Mouse (Mus musculus) layer of hippocampus, adult 2 months (tissue): ENCODE data around the gene Gls. TPM values are rescaled to one million over a fixed set of nuclear protein-coding genes. Genes with fewer than 3 reads are reported as not detected.

ENCODE experiments used
- DNase-seq, 2 experiments: peaks; one replicate each; pipeline ENCODE4 v3.0.0; 2022; ENCODE audit warnings: low spot score in 2 of 2
- H3K27ac ChIP-seq: fragments of 200-600 bp; 2 replicates; pipeline ENCODE4 v1.8.1; 2022
- H3K4me3 ChIP-seq: fragments of 200-600 bp; 2 replicates; pipeline ENCODE4 v1.8.1; 2022; ENCODE audit warnings: mild to moderate bottlenecking
- CTCF ChIP-seq: fragments of 200-600 bp; conservative IDR thresholded peaks from 2 replicates; pipeline ENCODE4 v1.8.1; 2022; ENCODE audit warnings: antibody characterized with exemption, mild to moderate bottlenecking, moderate library complexity
- total RNA-seq, 2 experiments: library from RNA; stranded (reverse); gene quantifications; 2 replicates each; pipeline ENCODE4 v1.2.3; 2021

Gls gene
- total RNA-seq, 2 experiments from 2014 or later = 391 to 398 TPM

DNA sequence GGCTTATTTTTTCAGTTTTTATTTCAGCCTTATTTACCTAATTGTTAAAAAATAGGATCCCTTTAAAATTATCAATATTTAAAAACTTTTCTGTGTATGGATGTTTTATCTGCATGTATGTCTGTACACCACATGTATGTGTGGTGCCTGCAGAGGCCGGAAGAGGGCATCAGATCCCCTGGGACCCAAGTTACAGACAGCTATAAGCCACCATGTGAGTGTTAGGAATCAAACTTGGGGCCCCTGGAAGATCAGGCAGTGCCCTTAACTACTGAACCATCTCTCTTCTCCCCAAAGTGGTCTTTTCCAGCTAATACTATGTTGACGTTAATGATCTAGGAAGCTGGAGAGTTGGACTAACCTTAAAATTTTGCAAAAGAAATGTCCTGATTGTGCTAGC is 85.6 kb downstream of the Gls start:
- peak; percentile 17; the same call in 1 of the 2 replicates for TF ChIP-seq CTCF
- no peak overlapping the region for H3K4me3 ChIP-seq
- no peak for DNase-seq

DNA sequence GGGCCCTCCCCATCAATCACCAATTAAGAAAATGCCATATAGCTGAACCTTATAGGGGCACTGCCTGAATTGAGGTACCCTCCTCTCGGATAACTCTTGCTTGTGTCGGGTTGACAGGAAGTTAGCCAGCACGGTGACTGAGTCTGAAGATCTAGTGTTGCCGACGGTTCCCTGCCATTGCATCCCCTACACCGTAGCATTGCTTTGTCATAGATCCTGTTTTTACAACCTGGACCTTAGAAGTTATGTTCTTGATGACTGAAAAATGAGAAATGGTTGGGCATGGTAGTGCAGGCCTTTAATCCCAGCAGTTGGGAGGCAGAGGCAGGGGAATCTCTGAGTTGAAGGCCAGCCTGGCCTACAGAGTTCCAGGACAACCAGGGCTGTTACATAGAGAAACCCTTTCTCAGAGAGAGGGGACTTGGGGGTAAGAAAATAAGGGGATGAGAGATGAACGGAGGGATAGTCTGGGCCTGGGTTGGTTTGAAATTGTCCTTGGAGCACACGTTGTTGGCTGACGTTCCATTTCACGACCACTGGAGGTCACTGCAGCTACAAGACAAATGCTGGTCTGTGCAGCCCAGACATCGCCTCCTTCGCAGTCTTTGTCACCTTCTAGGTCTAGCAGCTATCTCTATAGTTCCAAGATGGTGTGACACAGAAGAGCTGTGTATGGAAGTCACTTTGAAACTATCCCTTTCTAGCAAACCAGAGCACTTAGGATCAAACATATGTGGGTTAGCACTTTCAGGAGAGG is 86.6 kb downstream of the Gls start:
- TF ChIP-seq CTCF = peak; percentile 87
- Histone ChIP-seq H3K27ac (no peak overlapping the region), H3K4me3 (no peak overlapping the region)
- DNase-seq = peak; percentile 62 to 67

More for the DNA sequence above, 85.6 kb downstream of the Gls start:
- H3K27ac ChIP-seq = no peak overlapping the region

DNA sequence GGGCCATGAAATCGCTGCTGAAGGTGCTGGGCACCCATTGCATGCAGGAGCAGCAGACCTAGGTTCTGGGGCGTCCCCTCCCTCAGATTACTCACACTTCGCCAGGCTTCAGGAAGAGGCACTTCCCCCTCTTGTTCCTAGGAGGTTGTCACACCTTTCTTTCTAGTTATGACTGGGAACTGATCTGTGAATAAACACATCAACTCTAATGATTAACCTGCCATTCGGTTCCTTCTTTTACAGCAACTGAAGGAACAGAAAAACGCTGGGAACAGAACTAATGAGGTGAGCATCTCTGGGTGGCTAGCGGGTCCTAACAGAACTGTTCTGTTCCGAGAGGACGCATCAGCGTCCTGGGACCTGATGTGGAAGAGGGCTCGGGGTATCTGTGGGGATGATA is 88.1 kb downstream of the Gls start:
- no peak for DNase-seq
- no peak for TF ChIP-seq CTCF
- no peak overlapping the region for H3K4me3 ChIP-seq
- no peak overlapping the region for H3K27ac ChIP-seq

DNA sequence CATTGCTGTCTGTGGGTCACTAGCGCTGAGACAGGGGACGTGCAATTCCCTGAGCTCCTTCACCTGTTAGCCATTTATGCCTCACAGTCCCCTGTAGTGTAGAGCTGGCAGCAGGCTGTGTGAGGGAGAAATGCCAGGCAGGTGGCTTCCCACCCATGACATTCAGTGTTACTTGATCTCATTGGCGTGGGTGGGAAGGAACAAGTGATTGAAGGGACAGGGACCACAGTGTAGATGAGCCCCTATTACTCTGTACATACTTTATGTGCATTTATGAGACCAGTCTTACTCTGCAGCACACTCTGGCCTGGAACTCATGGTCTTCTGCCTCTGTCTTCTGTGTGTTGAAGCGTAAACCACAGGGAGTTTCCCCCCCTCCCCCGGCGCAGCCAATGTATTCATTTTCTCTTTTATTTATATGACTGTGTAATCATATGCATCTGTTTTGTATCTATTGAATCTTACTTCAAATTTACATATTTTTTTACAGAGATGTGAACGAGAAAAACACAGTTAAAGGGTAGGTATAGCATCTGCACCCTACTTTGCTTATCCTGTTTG is 89.4 kb downstream of the Gls start:
- TF ChIP-seq CTCF = no peak
- DNase-seq = no peak
- no peak overlapping the region for H3K4me3 ChIP-seq
- H3K27ac ChIP-seq = no peak overlapping the region

DNA sequence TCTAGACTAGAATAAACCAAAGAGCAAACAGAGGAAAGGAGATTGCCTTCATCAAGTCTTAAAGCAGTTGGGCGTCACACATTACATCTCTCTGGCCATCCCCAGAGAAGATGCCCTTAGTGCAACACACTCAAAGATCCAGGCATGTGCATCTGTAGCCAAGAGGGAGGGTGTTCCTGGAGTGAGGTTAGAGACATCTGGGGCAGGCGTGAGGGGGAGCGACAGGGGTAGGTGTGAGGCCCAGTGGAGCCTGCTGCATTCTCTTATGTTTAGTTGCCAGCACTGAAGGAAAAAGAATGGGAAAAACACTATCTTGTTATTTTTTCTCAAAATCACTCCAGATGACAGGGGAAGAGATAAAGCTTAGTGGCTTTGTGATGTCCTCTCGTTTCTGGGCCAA is 89.8 kb downstream of the Gls start:
- TF ChIP-seq CTCF = no peak
- DNase-seq = no peak
- Histone ChIP-seq H3K4me3 (no peak overlapping the region), H3K27ac (no peak overlapping the region)

DNA sequence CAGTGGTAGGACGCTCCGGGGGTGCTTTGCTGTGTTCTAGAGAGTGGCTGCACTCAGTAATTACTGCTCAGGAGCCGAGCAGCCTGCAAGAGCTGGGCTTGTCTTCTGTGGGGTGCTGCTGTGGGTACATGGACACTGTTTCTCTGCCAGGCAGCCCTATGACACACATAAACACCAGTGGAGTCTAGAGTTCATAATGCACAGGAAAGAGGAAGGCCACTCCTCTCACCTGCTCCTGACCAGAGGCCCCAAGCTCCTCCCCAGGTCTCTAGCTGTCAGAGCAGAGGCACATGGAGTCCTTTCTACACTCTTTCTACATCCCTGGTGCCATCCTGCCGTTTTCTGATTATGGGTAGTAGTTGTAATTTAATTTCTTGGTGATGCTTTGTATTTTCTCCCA is 90.9 kb downstream of the Gls start:
- no peak overlapping the region for H3K4me3 ChIP-seq
- no peak for TF ChIP-seq CTCF
- no peak for DNase-seq
- H3K27ac ChIP-seq = no peak overlapping the region

DNA sequence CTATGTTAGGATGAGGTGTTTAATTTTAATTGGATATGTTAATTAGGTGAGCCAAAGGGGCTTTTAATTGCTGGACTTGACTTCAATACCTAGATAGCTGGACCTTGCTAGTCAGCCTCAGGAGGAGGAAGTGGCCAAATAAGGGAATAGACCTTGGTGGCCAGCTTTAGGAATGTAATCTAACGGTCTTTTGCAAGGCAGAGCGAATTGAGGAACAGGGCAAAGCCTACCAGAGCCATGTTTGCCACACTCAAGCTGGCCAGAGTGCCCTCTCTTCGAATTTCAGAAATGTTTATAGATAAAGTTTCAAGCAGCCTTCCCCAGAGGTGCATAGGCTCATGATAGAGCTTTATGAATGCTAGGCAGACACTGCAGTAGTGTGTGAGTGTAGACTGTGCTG is 91.5 kb downstream of the Gls start:
- DNase-seq = no peak
- TF ChIP-seq CTCF = no peak
- Histone ChIP-seq H3K27ac (no peak overlapping the region), H3K4me3 (no peak overlapping the region)

DNA sequence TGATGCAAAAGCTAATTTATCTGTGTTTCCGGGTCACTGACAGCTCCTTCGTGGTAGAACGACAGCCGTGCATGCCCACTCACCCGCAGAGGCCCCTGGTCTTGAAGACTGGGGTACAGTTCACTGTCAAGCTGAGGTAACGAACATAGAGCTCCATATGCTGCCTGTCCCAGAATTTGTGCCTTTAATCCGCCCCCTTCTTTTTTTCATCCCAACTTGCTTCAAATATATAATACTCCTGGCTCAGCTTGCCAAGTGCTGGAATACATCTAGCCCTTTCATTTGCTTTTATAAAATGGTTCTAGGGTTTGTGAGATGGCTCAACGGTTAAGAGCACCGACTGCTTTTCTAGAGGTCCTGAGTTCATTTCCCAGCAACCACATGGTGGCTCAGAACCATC is 92.5 kb downstream of the Gls start:
- Histone ChIP-seq H3K4me3 (no peak overlapping the region), H3K27ac (no peak overlapping the region)
- TF ChIP-seq CTCF = no peak
- DNase-seq = no peak

DNA sequence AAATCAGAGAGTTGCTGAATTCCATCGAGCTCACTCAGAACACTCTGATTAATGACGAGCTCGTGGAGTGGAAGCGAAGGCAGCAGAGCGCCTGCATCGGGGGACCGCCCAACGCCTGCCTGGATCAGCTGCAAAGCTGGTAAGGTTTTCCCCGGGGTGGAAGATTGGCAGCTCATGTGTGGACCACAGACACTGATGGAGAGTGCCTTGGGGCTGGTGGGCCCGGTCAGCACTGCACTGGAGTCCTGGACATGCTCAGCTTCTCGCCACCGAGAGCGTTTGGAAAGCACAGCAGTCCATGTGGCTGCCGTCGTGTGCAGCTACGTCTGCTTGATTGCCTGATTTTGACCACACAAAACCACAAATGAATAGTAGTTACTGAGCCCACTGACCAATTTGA is 95.7 kb downstream of the Gls start:
- H3K27ac ChIP-seq = no peak overlapping the region
- DNase-seq = no peak
- no peak overlapping the region for H3K4me3 ChIP-seq
- no peak for TF ChIP-seq CTCF

DNA sequence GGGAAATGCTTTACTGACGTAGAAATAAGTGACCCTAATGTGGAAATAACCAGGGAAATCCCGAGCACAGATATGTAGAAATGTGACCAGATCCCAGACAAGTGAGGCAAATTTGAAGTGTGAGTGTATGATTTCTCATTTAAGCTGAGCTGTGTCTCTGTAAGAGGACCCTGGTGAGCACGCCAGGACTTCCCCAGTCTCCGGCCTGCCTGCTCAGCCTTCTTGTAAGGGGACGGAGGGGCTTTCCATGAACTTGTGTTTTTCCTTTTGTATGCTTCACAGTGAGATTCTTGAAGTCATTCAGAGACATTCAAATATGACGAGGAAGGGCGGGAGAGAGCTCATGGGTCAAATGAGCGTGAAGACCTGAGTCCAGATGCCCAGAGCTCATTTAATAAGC is 99.8 kb downstream of the Gls start:
- no peak overlapping the region for H3K27ac ChIP-seq
- DNase-seq = no peak
- no peak overlapping the region for H3K4me3 ChIP-seq
- no peak for TF ChIP-seq CTCF

DNA sequence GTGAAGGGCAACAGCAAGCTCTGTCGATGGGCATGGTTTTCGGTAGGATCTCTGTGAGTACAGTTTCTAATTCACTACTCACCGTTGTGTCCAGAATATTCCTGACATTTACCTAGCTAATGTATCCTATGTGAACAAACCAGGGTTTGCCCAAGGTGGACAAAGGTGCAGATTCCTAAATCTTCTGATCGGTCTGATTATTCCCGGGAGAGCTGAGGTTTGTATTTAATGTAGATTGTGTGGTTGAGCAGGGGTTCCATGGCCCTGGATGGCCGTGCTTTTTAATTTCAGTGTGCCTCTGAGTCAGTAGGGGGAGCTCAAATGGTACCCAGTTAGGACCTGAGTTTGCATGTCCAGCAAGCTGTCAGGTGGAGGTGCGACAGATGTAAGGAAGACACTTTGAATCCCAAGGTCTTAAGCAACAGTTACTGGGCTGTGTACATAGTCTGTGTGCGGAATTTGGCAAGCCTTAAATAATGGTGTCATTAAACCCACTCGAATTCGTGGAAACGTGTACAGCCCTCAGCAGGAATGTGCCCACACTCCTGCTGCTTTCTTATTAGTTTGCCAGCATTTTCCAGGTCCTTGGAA is 101.2 kb downstream of the Gls start:
- TF ChIP-seq CTCF = peak; percentile 56
- 0 out of 2 replicates have a peak overlapping the region, but pooled peaks have one; percentile 14 for H3K27ac ChIP-seq

DNA sequence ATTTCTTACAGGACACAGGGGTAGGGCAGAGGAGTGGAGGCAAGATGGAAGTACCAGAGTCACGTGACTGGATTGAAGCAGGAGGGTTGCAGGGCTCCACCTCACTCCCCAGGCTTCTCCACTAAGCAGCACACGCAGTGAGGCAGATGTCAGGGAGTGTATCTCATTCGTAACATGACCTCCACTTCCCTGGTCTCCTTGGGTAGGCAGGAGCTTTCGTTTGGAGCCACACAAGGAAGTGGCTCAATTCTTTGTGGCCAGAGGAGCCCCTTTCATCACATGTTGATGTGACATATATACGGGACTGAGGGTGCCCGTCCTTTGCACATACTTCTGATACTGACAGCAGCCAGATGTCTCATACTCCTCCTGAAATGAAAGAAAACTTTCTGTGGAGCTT is 103.2 kb downstream of the Gls start:
- no peak for DNase-seq
- Histone ChIP-seq H3K4me3 (no peak overlapping the region), H3K27ac (no peak overlapping the region)
- no peak for TF ChIP-seq CTCF

More for the DNA sequence above, 101.2 kb downstream of the Gls start:
- peak in 1 of 2 experiments; percentile 37 for DNase-seq
- H3K4me3 ChIP-seq = no peak overlapping the region

DNA sequence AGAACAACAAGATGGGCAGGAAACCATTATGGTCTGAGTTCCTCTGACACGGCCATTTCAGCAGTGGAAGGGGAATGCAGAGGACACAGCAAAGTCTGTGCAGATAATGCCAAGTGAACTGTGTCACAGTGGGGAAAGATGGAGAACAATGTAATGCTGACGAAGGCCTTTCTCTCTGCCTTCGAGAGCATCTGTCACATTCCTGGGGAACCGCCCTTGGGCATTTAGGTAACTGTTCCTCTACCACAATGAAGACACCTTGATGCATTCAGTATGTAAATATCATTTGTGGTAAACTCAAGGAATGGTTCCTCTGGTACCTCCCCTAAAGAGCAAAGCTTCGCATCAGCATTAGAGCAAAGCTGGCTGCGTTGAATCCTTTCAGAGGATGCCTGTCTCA is 105.7 kb downstream of the Gls start:
- Histone ChIP-seq H3K4me3 (no peak overlapping the region), H3K27ac (no peak overlapping the region)
- no peak for DNase-seq
- no peak for TF ChIP-seq CTCF

DNA sequence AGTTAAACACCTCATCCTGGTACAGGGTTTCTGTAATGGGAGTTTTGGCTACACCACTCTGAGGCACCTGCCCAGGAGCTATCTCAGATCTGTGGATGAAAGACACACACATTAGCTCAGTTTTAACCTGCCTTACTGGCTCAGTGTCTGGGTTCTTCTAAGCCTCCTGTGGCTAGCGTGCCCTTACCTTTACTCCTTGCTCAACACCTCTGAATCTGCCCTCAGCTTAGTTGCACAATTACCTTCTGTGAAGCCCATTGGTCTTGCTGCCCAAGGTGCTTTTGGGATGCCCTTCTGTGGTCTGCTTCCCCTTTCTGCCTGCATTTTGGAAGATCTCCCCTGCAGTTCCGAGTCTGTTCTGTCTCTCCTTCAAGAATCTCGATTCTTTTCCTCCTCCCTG is 108.2 kb downstream of the Gls start:
- Histone ChIP-seq H3K27ac (no peak overlapping the region), H3K4me3 (no peak overlapping the region)
- DNase-seq = no peak
- TF ChIP-seq CTCF = no peak
